Mouse (Mus musculus) v-Abl transformed pro-B cells (cell line): ENCODE data around the gene Ryk.

ENCODE experiments used
- in situ Hi-C, 2 experiments: fragments of 400-800 bp; cut with MboI; formaldehyde crosslinking; loops; one replicate each; pipeline ENCODE4 v1.15.1; 2025; ENCODE audit not compliant: unreplicated experiment in 2 of 2

The Ryk gene

DNA sequence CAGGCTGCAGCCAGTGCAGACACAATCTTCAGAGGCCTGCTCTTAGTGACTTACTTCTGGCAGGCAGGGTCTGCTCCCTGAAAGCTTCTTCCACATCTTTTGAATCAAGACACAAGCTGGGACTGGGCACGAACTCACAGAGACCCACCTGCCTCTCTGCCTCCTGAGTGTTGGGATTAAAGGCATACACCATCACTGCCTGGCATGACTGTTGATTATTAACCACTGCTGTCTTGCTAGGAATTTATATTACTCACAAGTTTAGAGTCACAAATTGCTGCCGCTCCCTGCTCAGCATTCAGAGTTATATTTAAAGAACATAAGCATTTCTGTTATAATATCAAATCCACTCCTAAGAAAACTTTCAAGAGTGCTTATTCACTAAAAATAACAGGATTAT, 23.1 kb downstream of the Ryk start:
- in situ Hi-C loops = no loop called here

DNA sequence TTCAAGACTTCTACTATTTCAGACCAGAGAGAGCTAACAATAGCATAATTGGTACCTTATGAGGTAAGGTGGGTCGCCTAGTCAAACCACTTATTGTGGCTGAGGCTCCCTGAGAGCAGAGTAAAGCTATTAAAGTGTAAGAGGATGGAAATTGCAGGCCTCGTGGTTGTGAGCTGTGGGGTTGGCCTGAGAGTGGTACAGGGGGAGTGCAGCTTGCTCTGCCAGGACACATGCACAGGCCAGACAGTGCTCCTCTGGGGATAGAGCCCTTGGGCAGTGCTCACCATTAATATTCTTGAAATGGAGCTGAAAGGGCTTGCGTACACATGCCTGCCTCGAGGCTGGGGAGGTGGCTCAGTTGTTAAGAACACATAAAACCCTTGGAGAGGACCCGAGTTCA, 23.6 kb downstream of the Ryk start:
- in situ Hi-C loops = no loop called here

DNA sequence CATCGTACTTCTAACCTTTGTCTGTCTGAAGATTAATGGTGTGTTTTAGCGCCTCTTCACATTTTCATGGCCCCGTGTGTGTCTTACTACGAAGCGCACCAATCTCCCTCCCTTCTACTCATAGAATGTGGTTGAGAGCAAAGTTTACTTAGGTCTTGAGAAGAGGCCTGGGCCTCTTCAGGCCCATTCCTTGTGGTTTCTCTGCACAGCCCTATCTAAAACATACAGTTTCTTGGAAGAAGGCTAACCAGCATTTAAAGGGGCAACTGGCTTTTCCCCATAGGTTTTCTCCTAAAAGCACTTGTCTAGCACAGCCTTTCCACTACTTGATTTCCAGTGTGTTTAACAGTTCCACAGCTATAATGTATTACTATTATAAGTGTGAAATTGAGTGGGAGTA, 24.7 kb downstream of the Ryk start:
- in situ Hi-C loops = no loop called here

DNA sequence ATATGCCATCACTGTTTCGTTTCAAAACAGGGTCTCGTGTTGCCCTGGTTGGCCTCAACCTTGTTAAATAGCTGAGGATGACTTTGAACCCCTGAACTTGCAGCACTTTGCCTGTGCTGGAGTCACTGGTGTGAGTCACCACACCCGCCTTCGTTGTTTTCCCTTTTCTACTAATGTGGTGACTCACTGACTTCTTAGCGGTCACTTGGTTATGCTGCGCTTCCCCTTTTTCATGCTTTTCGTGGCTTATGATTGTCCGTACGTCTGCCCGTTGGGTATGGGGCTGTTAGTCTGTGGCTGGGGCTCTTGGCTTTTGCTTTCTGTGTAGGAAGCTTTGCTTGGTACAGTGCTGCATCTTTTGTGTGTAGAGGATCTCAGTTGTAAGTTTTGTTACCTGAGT, 25.2 kb downstream of the Ryk start:
- in situ Hi-C loops = no loop called here

DNA sequence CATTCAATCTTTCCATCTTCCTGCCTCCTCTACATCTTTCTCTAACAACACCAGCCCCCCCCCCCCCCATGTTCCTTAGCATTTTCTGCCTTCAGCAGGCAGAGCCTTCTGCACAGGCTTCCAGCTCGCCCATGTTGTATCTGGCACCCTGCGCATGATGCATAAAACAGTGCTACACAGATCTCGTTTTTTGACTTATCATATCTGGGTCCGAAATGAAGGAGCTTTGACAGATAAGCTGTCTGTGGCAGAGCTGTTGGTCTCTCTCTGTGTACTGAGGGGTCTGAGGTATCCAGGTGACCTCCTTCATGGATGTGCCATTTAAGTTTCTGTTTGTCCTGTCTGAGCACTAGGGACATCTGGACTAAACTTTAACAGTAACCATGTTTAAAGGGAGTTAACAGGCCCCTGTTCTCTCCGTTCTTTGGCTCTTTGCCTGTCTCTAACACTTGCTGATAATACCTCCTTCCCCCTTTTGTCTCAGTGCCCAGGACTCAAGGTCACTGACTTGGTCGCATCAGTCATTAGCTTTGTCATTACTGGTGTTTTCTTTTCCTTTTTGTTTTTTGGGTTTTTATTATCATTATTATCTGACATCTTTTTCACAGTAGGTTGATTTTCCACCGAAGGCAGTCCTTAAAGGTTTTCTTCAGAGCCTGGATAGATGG, 26.2 kb downstream of the Ryk start:
- in situ Hi-C loops = no loop called here

DNA sequence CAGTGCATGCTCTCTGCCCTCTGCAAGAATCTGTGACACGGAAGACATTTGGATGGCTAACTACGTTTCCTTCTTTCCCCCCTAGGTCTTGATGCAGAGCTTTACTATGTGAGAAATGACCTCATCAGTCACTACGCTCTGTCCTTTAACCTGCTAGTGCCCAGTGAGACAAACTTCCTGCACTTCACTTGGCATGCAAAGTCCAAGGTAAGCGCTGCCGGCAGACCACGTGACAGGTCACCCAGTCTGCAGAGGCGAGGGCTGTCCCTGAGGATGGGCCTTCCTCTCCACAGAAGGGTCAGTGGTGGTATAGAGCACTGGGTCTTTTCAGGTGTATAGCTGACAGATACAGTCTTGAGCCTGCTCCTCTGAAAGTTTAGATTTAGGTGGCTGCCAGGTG, 27.1 kb downstream of the Ryk start:
- in situ Hi-C loops = no loop called here

DNA sequence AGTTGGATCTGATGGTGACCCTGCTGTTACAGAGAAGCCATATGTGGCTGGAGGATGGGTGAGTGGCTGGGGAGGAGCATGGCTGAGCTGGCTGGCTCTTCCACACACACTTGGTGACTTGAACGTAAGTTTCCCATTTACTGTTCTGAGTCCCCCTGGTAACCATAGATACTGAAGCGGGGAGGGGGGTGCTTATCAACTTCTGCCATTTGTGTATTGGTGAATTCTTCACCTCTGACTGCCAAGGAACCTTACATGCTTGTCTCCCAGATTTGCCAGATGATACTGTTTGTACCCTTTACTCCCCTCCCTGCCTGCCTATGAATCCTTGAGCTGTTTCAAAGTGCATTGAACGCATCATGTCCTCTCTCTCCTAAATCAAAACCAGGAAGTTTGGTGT, 27.5 kb downstream of the Ryk start:
- in situ Hi-C loops = no loop called here

DNA sequence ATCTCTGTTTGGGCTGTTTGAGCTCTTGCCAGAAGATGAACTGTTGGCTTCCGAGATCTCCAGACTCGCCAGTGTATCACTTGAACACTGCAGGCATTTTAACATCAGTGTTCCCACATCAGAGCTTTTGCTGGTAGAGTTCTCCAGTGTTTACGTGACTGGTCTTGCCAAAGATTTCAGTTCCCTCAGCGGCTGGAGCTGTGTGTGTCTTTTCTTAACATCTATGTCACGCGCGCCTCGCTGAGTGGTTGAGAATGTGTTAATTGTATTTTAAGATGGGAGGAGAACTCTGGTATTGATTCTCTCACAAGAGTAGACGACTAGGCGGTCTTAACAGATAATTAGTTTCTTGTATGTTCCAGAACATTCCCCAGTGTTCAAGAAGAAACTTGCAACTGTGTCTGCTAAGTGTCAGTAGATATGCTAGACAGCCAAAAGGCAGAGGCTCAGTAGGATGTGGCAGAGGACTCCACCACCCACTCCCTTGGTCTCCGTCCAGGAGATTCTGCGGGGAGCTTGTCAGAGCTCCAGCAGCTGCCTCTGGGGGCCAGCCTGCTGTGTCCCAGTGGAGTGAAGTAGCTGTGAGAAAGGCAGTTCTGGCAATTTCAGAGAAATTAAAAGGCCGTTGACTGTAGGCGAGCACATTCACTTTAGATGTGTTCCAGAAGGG, 29.3 kb downstream of the Ryk start:
- in situ Hi-C loops = no loop called here

DNA sequence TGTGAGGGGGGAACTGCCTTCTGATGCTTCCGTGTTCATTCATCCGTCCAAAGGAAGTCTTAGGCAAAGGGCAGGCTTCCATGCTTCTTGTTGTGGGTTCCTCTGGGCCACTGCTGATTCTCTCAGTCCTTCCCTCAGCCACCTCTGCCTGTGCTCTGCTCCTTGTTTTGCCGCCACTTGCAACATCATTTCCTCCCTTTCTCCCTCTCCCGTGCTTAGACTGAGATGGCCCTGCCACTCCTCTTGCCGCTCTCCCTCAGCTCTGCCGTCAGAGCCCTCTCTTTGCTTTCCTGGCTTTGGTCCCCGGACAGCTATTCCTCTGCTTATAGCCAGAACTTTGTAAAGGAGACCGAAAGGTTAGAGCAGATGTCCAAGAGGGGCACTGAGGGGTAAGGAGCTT, 30.2 kb downstream of the Ryk start:
- in situ Hi-C loops = no loop called here

DNA sequence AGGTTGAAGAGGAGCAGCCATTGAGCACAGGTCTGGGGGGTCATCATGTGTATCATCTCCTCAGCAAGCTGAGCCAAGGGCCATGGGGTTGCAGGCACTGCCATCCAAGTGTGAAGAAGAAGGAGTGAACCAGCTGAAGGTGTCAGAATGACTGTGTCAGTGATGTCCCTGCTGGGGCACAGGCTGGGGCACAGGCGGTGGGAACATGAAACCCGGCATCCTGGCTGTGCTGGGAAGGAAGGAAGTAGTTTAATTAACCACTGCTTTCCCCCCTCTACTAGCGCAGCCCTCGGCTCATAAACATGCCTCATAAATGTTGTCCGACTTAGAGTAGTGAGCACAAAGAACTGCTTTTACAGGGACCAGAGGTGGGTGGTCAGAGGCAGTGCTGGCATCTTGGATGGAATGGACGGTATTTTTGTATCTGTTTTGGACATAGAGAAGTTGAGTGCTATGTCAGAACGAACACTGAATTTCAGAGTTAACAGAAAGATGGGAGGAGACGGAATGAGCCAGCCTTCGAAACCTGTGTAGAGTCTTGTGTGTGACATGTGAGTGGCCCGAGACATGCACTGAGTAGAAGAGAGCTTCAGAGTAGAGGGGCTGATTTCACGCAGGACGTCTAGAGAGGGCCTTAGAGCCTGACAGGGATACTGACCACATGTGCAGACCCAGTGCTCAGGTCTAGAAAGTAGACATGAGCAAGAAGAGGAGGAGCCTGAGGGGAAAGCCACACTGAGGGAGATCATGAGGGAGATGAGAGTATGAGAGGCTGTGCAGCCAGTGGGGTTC, 31.4 kb downstream of the Ryk start:
- in situ Hi-C loops = no loop called here

DNA sequence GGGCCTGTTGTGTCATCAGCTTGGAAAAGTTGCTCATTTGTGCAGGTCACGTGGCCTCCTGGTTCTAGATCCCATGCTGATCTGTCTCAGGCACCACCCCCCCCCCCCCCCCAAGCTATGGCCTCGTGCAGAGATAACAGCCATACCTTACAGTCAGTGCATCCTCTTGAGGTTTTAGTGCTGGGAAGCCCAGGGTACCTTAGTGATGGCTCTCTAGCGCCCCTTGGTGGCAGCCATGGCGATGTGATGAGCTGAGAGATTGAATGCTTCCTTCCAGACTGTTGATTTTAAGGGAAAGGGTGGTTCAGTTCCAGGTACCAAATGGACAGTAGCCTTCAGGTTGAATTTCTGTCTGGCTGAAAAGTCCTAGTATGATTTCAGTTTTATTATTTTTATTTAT, 32.2 kb downstream of the Ryk start:
- in situ Hi-C loops = no loop called here

DNA sequence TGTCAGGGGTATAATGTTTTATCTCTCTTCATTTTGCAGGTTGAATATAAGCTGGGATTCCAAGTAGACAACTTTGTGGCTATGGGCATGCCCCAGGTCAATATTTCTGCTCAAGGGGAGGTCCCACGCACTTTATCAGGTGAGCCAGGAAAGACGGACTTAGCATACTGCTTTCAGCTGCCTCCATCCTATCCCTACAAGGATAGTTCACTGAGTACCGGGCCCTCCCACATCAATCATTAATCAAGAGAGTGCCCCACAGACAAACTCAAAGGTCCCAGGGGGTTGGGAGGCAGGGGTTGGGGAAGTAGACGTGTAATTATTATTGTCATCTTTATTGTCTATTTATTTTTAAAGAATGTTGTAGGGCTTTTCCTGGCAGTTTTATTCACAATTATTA, 32.8 kb downstream of the Ryk start:
- in situ Hi-C loops = no loop called here

DNA sequence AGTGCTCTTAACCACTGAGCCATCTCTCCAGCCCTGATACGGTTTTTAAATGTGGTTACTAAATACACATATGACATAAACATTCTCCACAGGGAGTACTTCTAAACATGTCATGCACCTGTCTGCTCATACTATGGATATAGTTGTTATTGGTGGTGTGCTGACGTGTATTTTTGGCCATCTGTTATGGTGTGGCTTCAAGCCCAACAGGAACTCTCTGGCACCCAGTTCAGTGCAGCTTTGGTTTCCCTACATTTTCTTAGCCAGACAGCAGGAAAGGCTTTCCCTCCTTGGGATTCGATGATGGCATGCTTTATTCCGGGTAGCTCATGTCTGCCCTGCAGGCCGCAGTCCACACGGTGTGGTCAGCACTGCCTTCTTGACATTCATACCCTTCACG, 33.7 kb downstream of the Ryk start:
- in situ Hi-C loops = no loop called here

DNA sequence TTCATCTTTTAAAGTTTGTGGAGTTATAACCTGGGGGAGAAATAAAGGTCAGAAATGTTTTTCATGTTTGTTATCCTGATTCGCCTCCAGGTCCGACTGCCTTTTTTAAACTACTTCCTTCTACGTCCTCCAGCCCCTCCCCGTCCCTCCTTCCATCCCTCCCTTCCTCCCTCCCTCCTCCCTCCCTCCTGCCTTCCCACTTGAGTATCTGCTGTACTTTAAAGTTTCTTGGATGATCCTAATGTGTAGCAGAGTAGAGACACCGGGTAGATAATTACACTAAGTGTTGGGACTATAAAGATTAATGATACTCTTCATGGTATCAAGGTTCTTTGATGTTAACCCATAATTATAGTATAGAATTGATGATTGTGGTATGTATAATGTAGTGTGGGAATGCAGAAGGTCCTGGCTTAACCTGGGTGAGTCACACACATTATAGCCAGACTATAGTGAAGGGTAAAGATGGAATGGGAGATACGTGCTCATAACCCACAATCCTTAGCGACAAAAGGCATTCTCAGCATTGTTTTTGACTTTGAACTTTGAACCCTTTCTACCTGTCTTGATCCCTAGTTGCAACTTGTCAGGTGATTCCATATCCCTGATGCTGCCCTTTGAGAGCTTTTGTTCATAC, 41.5 kb downstream of the Ryk start:
- in situ Hi-C loops = loop anchor here (5.0 to 25.0 kb wide), 9 partner anchors 91 to 1864 kb away; partner anchors contain the start of genes 1300017J02Rik (in 1 of the 2) and Topbp1 (in 1 of the 2)

DNA sequence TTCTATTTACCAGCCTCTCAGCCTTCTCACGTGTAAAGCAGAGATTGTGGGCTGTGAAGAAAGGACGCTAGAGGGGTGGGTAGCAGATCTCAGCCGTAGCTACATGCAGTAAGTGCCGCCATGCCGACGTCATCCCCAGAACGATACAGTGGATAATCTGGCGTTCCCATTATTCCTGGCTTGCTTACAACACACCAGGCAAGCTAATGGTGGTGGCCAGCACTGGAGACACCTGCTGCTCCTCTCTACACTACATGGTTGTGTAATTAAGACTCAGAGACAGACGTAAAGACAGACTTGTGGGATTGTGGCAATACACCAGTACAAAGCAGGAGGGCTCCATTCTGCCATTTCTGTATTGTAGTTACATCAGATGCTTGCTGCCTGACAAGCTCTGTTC, 43.2 kb downstream of the Ryk start:
- in situ Hi-C loops = loop anchor here (5.0 to 25.0 kb wide), 9 partner anchors 93 to 1866 kb away; partner anchors contain the start of genes 1300017J02Rik (in 1 of the 2) and Topbp1 (in 1 of the 2)

DNA sequence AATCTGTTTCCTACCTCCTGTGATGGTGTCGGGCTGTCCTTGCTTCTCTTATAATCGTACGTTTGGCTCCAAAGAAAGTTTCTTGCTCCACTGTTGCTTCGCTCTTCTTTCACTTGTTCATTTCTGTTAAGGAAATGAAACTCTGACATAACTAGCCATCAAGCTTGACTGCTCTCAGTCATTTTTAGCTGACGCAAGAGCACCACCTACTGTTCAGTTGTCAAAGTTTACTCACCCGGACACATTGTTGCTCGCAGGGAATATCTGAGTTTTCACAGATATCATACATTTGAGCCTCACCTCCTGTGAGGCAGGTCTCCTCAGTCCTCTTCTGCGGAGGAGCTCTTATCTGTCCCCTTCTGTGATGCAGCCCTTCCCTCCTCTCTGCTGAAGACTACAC, 44.8 kb downstream of the Ryk start:
- in situ Hi-C loops = loop anchor here (5.0 to 25.0 kb wide), 9 partner anchors 95 to 1867 kb away; partner anchors contain the start of genes 1300017J02Rik (in 1 of the 2) and Topbp1 (in 1 of the 2)

DNA sequence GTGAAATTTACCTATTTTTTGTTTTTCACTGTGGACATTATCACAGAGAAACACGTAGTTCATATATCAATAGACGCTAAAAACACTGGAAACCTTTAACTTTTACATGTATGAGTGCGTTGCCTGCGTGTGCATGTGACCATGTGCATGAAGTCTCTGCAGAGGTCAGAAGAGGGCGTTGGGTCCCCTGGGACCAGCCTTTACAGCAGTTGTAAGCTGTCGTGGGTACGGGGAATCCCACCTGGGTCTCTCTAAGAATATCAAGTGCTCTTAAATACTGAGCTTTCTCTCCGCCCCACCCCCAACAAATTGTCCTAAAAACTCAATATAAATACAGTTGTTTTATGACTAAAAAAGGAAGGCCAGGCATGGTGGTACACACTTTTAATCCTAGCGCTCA, 50.0 kb downstream of the Ryk start:
- in situ Hi-C loops = loop anchor here (5.0 to 25.0 kb wide), 4 partner anchors 403 to 1872 kb away; partner anchors contain the start of genes 1300017J02Rik (in 1 of the 2) and Topbp1 (in 1 of the 2)

DNA sequence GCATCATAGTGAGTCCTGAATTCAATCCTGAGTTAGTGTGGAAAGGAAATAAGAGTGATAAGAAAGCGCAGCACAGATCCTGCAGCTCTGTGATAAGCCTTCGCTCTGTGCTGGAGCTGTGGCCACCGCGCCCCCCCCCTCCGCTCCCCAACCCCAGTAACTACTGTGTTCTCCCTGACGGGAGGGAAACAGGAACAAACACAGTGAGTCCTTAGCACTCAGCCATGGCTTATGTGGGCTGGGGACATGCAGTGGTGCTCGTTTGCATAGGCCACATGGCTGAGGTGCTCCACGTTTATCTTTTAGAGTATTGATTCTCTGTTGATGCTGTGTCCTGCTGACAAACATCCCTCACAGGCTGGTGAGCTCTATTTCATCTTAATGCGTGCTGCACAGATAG, 55.4 kb downstream of the Ryk start:
- in situ Hi-C loops = loop anchor here (25.0 kb wide), 3 partner anchors 397 to 1878 kb away; partner anchors contain the start of genes 1300017J02Rik (in 1 of the 2) and Topbp1 (in 1 of the 2)

DNA sequence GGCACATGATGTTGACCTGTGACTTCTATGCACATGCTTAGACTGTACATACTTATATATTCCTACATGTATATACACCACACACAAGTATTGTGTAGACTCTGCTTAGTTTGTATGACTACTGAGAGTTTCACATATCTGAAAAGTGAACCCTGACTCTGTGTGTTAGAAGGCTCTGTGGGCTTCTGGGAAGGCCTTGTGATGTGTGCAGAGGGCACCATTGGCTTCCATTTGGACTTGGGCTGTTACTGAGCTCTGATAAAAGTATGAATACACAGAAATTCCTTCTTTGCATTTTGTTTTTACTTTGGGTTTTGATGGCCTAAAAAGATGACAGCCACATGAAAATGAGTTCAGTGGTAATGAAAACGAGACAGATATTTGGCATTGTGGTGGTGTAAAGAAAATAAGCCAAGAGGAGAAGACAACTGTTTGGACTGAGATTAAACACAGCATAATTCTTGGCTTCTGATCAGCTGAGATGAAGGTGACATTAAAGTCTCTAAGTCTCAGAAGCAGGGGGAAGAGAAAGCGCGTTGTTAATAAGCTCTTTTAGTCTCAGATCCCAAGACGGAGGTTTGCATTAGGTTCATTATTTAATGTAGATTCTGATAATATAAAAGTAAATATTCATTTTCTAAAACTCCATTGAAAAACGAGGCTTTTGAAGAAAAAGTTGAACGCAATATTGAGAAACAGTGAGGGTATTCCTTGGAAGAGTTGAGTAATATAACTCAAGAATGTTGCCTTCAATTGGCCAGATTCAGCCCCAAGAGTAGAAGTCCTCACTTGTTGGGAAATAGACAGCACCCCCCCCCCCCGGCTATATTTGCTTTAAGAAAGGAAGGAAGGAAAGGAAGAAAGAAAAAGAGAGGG, 58.0 kb downstream of the Ryk start:
- in situ Hi-C loops = loop anchor here (25.0 kb wide), 3 partner anchors 395 to 1880 kb away; partner anchors contain the start of genes 1300017J02Rik (in 1 of the 2) and Topbp1 (in 1 of the 2)
